Mouse (Mus musculus): ENCODE results near the gene Bnipl.
A peak's percentile ranks its signal among the peaks of the same experiment; 100 is the strongest.

The Bnipl gene

DNA sequence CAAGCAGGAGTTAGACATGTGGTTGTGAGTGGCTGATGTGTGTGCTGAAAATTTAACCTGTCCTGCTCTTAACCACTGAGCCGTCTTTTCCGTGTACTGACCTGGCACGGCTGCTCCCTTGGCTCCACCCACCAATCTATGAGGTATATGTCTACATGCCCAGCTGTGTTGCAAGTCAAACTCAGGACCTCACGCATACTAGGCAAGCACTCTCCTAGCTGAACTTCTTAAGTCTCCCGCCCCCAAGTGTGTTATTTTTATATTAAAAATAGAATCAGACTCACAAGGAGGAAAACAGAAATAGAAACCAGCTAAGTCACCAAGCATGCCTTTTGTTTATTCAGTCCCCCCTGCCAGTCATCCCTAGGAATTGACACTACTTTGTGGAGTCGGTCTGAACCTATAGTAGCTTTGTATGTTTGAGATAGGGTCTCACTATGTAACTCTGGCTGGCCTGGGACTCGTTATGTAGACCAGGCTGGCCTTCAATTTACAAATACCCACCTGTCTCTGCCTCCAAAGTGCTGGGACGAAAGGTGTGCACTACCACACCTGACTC, 13.4 kb downstream of the Bnipl start:
- DNase-seq (ENCODE audit: low spot score), result no peak

DNA sequence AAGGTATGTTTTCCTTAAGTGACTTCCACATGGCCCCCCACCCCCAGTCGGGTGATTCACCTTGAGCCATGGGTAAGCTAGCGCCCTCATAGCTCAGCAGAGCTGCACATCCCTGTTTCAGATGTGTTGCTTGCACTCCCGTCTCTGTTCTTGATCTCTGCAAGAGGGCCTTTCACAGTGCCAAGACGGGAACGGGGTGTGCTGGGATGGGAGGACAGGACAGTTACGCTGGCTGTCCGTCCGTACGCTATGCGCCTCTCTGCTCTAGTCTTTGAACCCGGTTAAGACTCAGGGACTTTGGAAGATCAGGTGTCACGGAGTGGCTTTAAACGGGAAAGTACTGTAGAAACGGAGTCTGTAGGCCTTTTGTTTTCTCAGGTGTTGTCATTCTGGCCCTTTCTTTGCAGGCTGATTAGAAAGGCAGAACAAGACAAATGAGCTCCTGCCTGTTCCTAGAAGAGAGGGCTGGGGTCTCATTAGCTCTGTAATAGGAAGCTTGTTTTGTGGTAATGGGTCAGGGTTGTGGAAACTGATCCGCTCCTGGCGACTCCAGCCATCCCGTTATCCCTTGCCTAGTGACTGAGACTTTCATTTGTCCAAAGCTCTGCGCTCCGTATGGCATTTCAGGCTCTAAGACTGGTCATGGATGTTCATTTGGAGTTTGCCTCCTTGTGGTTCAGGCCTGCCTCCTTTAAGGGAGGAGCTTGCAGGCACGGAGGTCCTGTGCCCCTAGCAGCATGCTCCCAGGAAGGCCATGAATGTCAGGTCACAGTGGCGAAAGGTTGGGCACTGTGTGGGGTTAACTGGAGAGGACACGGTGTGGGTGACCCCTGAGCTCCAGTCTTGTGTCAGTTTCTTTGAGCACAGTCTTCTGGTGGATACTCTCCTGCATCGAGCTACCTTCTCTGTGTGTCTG, 15.3 kb downstream of the Bnipl start:
- no peak for DNase-seq (ENCODE audit: low spot score)

DNA sequence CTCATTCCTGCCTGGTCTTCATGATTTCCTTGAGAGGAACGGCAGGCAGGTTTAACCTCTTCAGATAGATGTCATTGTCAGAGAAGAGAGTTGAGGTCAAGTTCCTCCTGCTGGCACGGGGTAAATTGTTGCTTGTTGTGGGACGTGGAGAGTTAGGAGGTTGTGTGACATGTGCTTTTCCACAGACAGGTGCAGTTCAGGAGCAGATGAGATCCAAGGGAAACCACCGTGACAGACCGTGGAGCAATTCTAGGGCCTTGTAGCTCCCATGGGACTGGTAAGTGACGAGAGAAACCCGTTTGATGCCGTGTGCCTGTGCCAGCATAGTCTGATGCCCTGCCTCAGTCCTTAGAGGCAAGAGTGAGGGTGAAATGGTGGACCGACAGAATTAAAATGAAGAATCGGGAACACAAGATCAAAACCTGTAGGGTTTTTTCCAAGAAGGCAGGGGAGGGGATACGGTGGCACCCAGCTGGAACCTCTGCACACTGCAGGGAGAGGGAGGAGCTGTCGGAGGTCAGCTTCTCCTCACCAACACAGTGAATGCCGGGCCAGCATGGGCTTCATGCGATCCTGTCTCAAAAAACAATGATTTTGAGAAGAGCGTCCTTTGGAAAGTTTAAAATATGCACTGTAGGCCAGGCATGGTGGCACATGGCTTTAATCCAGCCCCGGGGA, 17.6 kb downstream of the Bnipl start:
- DNase-seq (ENCODE audit: low spot score), result no peak

DNA sequence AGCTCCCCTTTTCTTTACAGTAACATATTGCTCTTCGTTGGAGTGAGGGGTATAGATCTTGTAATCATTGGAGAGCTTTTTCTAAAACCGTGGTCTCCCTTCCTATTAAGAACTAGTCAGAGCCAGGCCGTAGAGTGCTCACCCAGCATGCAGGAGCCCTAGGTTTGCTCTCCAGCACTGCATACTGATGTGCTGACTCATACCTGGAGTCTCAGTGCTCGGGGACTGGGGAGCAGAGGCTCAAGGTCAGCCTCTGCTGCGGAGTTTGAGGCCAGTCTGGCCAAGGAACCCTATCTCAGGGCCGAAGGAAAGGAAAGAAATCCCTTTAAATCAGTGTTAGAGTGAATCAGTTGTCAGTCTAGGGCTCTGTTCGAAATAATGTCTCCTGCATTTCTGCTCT, 18.2 kb downstream of the Bnipl start:
- peak; percentile 32 for DNase-seq (ENCODE audit: low spot score)

DNA sequence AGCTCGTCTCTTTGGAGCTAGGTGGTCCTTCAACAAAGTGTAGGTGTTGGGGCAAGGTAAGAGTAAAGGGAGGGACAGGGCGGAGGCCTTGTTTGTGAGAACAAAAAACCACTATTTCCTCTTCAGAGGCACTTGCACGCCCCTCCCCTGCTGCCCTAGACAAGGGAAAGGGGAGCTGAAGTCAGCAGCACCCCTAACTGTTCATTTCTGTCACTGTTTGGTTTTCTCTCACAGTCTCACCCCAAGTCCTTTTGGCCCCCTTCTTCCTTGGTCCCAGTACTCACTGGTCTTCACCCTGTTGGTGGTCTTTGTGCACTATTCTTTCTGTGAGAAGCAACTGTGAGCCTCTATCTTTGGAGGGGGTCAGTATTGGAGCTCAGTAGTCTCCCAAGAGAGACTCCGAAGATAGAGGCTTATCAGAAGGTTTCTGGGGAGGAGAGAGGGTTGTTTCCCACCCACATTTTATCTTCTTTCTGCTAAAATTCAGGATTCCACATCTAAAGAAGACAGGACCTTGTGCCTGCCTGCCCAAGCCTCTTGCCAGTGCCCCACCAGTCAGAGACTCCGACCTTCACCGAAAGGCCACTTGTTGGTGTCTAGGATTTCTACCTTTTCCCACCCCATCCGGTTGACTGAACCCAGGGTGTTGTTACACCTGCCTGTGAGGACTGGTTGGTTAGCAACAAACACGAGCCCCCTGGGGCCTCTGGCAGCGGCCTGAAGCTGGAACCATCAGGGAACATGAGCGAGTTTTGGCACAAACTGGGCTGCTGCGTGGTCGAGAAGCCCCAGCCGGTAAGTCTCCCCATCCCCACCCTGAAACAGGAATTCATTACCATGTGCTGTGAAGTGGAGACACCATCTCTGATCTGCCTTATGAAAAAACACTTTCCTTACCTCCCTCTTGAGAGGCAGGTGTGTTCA, 19.4 kb downstream of the Bnipl start, which contains the start of gene Mllt11:
TSS of gene Mllt11 (minus strand) at position 874 of the 924 bp plus-strand sequence.
- no peak for DNase-seq (ENCODE audit: low spot score)

DNA sequence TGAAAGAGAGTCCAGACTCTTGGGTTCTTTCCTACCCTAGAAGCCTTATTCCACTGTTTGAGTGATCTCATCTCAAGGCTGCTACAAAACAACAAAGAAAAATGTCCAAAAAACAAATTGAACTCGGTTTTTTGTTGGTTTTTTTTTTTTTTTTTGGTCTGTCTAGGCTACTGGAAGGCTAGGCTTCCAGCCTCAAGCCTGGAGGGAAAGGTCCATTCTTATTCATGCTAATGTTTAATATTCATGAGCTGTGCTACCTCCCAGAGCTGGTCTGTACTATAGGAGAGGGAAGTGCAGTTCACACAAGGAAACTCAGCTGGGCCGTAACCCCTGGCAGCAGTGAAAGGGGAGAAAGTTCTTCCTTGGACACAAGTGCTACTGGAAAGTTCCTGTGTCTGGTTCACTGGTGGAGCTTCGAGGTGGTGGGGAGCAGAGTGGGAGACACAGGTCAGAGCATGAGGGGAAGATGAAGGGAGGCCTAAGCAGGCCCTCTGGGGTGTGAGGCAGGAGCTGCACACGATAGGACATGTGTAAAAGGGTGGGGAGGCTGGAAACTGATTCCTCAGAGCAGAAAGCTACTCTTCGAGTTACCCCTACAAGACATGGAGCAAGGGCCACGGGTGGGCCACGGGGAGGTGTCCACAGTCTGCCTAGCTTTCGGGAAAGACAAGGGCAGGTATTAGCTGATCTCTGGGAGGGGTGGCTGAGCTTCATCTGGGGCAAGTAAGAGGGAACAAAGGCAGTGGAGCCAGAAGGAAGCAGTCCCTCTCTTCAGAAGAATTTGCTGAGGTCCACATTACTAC, 20.3 kb downstream of the Bnipl start:
- no peak for DNase-seq (ENCODE audit: low spot score)

DNA sequence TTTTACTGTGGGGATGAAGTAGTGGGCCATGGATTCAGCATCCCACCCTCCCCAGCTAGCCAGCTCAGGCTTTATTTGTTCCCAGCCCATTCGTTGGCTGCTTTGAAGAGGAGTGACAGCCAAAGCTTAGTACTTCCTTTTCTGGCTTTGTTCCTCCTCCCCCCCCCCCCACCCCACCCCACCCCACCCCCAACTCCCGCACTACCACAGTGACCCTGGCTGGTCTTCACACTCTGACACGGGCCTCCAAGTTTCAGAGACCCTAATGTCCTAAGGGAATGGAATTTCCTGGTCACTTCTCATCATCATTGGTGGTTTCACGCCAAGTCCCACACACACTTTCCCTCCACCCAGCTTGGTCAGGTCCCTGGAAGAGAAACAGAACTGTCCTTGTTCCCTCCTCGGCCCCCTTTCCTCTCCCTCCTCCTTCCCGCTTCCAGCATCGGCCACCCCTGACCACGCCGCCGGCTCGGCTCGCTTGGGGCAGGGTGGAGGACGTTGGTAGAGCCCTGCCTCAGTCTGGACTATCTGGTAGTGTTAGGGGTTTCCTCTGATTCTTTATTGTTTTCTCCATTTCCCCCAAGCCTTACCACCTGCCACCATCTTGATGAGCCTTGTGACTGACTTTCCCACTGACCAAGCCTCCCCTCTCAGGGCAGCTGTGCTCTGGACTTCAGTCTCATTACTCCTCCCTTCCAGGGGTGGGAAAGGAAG, 21.1 kb downstream of the Bnipl start:
- DNase-seq (ENCODE audit: low spot score), result no peak

DNA sequence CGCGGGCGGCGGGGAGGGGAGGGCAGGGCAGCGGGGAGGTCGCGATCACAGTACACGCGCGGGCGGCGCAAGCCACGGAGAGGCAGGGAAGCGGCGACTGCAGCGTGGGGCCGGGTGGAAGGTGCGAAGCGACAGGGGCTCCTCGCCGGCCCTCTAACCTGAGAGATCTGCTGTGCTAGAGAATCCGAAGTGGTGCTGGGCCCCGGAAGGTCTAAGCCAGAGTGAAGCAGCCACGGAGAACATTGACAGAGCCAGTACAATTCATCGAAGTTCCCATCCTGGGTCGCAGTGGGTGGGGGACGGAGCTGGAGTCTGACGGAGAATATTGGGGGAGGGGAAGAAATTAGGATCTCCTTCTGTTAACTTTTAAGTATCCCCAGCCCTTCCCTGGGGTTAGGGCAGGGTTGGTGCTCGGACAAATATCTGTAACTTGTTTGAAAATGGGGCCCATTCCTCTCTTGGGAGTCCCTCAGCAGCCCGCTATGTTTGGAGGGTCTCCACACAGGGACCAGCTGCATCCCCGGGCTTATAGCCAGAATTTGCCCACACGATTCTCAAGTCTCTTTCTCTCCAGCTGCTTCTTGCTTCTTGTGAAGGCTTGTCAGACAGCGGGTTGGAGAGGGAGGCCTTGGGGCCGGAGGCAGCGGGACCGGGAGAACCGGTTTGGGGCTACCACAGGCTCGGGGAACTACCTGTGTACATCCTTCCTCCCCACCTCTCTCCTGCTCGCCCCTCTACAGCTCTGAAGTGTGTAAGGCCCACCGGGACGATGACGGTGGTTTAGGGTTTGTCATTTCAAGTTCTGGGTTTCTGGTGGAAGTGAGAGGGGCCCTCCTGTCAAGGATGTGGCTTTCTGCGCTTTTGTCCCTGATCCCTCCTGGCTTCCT, 21.9 kb downstream of the Bnipl start:
- DNase-seq (ENCODE audit: low spot score), result peak; percentile 23

DNA sequence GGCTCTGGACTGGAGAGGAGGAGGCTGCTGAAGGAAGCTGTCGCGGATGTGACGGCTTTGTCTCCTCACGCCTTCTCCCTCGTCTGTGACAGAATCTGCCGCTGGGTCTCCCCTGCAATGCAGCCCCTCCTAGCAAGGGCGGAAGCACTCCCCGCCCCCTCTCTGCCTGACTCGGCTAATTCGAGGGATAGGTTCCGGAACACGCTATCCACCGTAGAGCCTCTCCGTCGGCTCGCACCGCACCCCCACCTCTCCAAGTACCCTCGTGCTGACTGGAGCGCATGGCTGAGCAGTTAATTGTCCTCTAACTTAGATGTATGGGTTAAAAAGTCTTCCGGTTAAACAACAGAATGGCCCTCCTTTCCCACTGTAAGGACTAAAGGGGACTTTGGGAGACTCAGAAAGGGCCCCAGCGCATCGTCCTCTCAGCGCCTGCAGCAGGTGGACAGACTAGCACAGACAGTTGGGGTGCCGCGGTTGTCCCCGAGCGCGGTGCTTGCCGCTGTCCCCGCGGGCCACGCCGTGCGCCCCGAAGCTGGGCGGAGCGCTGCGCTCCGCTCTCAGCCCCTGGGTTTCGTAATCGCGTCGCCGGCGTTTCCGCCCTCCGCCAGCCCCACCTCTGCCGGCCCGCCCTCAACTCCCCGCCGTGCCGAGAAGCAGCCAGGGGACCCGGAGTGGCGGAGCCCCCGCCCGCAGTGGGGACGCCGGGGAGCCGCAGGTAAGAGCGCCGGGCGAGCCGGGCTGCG, 22.7 kb downstream of the Bnipl start, which contains the start of gene Cdc42se1:
TSS of gene Cdc42se1 (plus strand) at position 585 of the 746 bp plus-strand sequence.
- DNase-seq (ENCODE audit: low spot score), result peak; percentile 87

DNA sequence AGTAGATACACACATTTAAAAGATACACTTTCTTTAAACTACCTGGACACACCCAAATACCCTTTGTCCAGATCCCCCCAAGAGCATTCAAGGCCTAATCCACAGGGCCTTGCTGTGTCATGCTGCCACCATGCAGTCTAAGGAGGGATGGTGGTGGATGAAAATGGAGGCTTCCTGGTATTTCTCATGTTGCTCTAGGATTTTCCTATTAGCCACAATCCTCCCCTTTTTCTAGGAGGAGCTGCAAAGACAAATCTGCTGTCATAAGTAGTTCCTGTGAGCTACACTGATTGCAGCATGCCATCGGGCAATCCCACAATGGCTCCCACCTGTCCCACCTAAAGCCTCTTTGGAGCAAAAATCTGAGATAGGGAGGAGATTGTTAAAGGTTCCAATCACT, 23.8 kb downstream of the Bnipl start:
- DNase-seq (ENCODE audit: low spot score), result peak; percentile 31

DNA sequence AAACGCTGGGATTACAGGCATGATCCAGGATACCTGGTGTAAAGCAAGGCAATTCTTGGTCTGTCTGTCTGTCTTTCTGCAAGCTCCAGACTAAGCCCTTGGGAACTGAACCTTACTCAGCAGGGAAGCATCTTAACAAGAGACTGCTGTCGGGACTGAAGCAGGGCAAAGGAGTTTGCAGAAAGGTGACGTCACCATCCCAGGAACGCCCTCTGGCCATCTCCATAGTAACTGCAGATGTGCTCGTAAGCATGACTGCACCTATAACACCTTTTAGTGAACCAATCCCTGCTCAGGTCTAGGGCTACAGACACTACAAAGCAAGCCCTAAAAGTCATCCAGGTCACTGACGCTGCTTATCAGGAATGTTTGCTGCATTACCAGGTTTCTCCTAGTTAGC, 26.7 kb downstream of the Bnipl start:
- DNase-seq (ENCODE audit: low spot score), result peak; percentile 34

DNA sequence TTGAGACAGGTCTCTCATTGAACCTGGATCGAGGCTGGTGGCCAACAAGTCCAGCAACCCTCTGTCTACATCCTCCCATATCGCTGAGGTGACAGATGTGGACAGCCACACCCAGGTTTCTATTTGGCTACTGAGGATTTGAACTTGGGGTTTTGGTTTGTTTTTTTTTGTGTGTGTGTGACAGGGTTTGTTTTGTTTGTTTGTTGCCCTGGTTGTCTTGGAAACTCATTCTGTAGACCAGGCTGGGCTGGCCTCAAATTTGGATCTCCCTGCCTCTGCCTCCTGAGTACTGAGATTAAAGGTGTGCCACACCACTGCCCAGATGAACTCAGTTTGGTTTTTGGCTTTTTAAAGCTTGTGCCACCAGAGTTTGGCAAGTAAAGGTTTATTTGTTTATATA, 28.0 kb downstream of the Bnipl start:
- DNase-seq (ENCODE audit: low spot score), result no peak

DNA sequence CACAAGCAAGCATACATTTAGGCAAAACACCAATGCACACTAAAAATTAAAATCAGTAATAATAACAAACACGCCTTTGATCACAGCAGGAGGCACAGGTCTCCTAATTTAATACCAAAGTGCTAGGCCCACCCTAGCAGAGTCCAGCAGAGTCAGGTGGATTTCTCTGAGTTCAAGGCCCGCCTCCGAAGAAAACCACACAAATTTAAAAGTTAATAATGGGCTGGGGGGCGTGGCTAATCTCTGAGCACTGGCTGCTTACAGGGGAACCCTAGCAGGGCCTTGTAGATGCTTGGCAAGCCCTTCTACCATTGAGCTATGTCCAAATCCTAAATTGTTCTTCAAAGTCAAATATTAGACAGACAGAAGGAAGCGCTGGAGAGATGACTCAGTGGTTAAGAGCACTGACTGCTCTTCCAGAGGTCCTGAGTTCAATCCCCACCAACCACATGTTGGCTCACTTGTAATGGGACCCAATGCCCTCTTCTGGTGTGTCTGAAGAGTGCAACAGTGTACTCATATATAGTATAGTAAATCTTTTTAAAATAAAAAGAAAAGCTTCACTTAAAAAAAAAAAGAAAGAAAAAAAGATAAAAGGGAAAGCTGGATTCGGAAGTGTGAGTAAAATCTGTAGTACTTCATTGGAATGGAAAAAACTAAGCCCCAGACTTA, 32.4 kb downstream of the Bnipl start:
- peak; percentile 32 for DNase-seq (ENCODE audit: low spot score)

DNA sequence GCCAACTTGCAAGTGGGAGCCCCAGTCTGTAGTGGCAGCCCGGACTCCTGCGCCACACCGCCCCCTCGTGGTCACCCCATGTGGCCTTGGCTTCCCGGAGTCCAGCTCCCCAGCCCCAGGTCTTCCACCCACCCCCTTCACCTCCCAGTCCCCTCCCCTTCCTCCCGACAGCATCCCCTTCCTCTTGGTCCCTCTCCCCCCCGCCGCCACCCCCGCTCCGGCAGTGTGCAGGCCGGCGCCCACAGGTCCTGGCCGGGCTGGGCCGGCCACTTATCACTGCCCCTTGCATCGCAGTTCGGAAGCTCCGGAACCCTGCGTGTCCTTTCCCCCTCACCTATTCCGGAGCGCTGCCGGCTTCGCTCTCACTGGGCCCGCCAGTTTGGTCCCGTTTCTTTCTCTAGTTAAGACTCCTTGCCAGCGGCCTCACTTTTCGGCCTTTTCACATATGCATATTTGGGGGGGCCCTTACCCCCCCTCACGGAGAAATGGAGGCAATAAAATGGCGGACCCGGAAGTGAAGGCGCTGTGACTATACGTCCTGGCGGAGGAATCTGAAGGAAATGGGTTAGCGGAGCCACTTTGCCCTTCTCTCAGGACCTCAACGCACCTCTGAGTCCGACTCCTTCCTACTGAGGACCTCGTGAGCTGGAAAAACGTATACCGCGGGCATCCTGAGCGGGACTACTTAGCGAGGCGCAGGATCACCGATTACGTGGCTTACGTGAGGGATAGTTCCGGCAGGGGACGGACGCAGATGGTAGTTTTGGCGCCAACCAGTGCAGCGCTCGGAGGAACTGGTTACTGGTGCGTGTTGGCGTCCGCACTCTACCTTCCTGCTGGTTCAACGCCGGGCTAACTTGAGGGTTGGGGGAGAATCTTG, 33.5 kb downstream of the Bnipl start, which contains the start of gene Gabpb2:
TSS of gene Gabpb2 (minus strand) at position 662 of the 880 bp plus-strand sequence.
- peak; percentile 93 for DNase-seq (ENCODE audit: low spot score)

DNA sequence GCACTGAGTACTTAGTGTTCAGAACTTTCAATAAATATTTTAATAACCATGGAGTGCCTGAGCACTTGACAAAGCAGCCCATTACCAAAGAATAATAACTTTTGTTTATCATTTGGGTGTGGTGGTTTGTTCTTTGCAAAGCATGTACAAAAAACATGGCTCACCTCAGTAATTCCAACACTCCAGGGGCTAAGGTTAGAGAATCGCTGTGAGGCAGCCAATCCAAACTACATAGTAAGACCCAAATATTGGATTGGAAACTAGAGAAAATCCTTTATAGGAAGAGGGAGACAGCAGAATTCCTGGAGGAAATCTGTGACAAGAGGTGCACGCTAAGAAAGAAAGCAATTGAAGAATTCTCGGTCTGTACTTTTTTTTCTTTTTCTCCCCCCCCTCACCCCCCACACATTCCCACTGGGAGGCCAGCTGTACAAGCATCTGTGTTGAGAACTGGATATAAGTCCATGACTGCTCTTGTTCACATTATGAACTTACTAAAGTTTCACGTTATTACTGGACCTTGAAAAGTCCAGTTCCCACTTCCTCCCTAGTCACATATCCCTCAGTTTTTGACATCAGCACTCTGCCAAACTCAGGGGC, 34.2 kb downstream of the Bnipl start:
- DNase-seq (ENCODE audit: low spot score), result no peak

DNA sequence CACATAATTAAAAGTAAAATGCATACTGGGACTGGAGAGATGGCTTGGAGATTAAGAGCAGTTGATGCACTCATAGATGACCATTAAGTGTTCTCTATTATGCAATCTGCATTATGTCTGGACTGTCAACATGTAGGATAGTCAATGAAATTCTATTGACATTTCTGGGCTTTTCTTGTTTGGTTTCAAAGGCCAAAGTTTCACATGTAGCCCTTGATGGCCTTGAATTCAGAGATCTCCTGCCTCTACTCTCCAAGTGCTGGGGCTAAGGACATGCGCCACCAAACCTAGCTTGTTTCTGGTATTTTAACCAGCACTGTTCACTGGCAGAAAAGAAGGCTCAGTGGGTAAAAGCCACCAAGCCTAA, 37.4 kb downstream of the Bnipl start:
- DNase-seq (ENCODE audit: low spot score), result no peak
